Mouse (Mus musculus): ENCODE results near the gene Guca1a. TPM values are rescaled to one million over a fixed set of nuclear protein-coding genes. Genes with fewer than 3 reads are reported as not detected.

The Guca1a gene
- 0.91 TPM in 1 of 4 replicates, not detected in the others for total RNA-seq (2023)

DNA sequence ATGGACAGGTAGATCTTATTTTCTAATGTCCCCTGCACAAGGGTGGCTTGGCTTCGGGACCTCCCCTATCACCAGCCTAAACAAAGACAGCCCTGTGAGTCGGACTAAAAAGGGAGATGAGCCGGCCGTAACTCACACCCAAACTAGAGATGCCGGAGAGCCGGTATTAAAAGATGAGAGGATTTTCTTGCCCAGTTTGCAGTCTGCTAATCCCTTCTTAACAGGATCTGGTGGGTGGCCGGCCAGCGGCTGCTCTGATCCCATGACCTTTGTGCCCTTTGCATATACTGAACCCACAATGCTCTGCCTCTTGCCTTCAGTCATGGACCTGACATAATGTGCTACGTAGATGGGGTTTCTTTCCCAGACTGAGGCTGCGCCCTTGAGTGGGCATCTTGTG is at the start of gene Guca1a:
Gene Guca1a, minus strand, starts transcription at position 134 of the 400 bp plus-strand sequence.

DNA sequence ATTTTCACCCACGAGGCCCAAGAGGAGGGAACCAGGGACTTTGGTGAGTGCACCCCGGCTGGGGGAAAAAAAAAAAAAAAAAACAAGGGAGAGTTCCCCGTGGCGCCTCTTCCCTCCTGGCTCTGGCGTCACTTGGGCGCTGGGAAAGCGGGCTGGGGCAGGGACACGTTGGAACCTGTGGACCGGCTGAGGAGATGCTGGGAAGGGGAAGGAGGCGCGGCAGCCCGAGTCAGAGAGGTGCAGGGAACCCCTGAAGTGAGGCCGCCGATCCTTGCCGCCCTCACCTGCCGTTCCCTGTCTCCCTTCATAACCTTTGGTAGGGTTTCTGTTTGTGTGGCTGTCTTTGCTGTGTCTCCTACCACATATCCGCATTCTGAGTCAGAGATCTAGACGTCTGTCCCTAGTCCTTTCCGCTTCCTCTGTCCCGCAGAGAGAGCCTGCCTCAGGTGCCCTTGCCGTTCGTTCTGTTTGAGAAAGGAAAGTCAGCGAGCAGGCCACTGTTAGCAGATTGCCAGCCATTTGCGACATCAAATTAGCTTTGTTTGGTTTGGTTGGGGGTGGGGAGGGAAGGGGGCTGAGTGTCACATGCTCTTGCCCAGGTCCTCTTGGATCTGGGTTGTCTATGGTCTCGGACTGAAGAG is 36.6 kb upstream of the Guca1a start, which contains the start of gene 1700001C19Rik:
Gene 1700001C19Rik, minus strand, starts transcription at position 470 of the 641 bp plus-strand sequence.

DNA sequence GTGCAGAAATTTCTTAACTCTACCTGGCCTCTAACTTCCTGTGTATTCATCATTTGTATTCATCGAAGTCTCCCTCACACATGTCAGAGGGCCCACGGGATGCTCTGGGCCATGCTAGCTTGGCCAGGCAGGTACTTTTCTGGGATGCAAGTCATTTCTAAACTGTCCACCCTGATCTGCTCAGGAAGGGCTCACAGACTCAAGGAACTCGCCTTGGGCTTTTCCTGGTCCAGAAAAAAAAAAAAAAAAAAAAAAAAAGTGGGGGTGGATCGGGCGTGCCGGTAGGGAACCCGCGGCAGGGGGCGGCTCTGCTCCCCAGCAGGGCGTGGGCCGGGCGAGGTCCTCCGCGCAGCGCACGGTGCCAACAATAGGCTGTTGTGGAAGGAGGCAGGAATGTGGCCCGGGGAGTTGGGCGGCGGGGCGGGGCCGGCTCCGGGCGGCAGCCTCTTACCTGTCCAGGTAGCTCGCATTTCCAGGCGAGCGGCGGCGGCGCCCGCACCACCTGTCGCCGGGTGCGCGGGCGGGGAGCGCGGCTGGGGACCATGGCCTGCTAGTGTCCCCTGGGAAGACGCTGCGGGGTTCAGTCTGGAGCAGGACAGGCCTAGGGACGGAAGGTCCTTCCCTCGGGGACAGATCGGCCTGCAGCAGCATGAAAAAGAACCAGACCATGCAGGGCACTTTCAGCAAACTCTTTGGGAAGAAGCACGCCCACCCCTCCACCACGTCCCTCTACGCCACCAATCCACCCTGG is 35.9 kb upstream of the Guca1a start, which contains the start of gene AI661453:
Gene AI661453, plus strand, starts transcription at position 460 of the 751 bp plus-strand sequence.

DNA sequence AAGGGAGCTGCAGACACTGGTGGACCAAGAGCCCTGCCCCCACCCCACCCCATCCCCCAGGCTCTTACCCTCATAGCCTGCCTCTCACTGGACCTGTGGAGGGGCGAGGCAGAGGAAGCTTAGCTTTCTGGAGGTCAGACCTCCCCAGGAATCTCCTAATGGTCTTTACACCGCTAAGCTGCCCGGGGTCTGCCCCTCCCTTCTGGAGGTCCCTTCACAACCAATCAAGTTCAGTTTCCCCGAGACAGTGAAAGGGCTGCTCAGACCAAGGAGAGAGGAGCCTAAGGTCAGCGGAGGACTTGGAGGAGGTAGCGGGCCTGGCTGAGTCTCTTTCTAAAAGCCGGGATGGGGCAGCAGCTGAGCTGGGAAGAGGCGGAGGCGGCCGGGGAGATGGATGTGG is 15.2 kb downstream of the Guca1a start, which contains the start of gene Guca1b:
Gene Guca1b, plus strand, starts transcription at position 249 of the 400 bp plus-strand sequence.

DNA sequence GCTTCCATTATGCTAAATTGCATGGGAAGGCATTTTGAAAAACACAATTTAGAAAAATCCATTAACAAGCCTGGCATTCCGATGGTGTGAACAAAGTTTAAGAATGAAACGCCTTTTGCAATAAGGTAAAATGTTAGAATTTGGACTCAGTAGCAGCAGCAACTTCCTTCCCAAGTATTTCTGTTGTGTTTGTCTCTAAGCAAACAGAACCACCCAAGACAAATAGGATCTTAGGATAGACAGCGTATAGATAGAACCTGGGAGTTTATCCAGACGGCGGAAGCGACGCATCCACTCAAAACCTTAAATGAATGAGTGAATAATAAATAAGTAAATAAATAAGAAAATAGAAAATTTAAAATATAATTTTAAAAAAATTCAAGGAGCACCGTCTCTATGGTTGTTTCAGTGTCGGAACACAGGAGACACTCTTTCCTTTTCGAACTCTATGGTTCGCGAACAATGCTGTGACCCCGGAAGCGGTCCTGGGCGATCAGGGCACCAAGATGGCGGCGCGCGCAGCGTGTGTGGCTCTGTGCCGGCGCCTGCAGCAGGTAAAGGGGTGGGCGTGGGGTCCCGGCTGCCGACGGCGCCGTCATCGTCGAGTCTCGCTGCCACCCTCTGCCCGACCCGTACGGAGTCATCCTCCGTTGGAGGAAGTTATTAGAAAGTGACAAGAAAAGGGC is 31.8 kb downstream of the Guca1a start, which contains the start of gene Mrps10:
Gene Mrps10, plus strand, starts transcription at position 487 of the 686 bp plus-strand sequence.

Other genes with a start within 250 kb of the Guca1a start
- 19.6 to 22.4 TPM (median 20.6 TPM) in 4 replicates for gene Mrps10, start 31.7 kb downstream of the Guca1a start, total RNA-seq (2023)
- gene Guca1b, start 15.2 kb downstream of the Guca1a start, total RNA-seq (2023), result 1.1 to 1.8 TPM (median 1.4 TPM) in 4 replicates
- gene AI661453, start 36.0 kb upstream of the Guca1a start, total RNA-seq (2023), result not detected in 4 replicates
- not detected in 4 replicates for gene 1700001C19Rik, start 36.8 kb upstream of the Guca1a start, total RNA-seq (2023)
- 76.6 to 85.3 TPM (median 77.8 TPM) in 4 replicates for gene Taf8, start 101.7 kb upstream of the Guca1a start, total RNA-seq (2023)
- gene Ccnd3, start 104.5 kb upstream of the Guca1a start, total RNA-seq (2023), result 147 to 192 TPM (median 161 TPM) in 4 replicates
- gene Bysl, start 210.9 kb upstream of the Guca1a start, total RNA-seq (2023), result 13.3 to 15.3 TPM (median 14.3 TPM) in 4 replicates
- 61.8 to 75.2 TPM (median 65.8 TPM) in 4 replicates for gene Med20, start 211.0 kb upstream of the Guca1a start, total RNA-seq (2023)
- gene Gm20517, start 211.0 kb upstream of the Guca1a start, total RNA-seq (2023), result 2.9 to 7.7 TPM (median 6.3 TPM) in 4 replicates
- gene Usp49, start 230.1 kb upstream of the Guca1a start, total RNA-seq (2023), result 6.7 to 9.7 TPM (median 8.1 TPM) in 4 replicates